Mouse (Mus musculus) olfactory bulb, adult 2 months (tissue): ENCODE data around the gene Gnb4. TPM values are rescaled to one million over a fixed set of nuclear protein-coding genes. Genes with fewer than 3 reads are reported as not detected.

Experiments
- H3K27ac ChIP-seq: fragments of 200-500 bp; 2 replicates; pipeline ENCODE4 v1.5.1; 2012; ENCODE audit warnings: low read depth, low read length; ENCODE audit not compliant: insufficient read depth
- H3K4me1 ChIP-seq: fragments of 200-500 bp; 2 replicates; pipeline ENCODE4 v1.6.1; 2012; ENCODE audit warnings: low read length; ENCODE audit not compliant: control insufficient read depth, insufficient read depth
- H3K4me3 ChIP-seq: fragments of 200-500 bp; 2 replicates; pipeline ENCODE4 v1.5.1; 2012; ENCODE audit warnings: mild to moderate bottlenecking, low read depth, low read length, moderate library complexity; ENCODE audit not compliant: insufficient read depth
- CTCF ChIP-seq: fragments of 200-500 bp; IDR thresholded peaks from 2 replicates; pipeline ENCODE4 v1.5.1; 2012; ENCODE audit warnings: low read depth, mild to moderate bottlenecking, low read length, moderate library complexity; ENCODE audit not compliant: insufficient read depth
- POLR2A ChIP-seq: fragments of 200-500 bp; IDR thresholded peaks from 2 replicates; pipeline ENCODE4 v1.6.1; 2012; ENCODE audit warnings: mild to moderate bottlenecking, low read depth, low read length, moderate library complexity; ENCODE audit not compliant: insufficient read depth
- WGBS: fragments of 180-500 bp; shearing (Covaris S2); methylation state at CpG from one replicate; pipeline ENCODE4 v1.1.7; 2018; 5-methylcytosine and 5-hydroxymethylcytosine counted together
- polyA plus RNA-seq: library from polyadenylated mRNA; stranded (reverse); fragments of >200 nt; gene quantifications from 2 replicates; pipeline ENCODE4 v1.2.4, GENCODE M21; 2012; ENCODE audit warnings: low replicate concordance; ENCODE audit not compliant: missing spikeins, insufficient read depth, insufficient read length

Gnb4 gene
- polyA plus RNA-seq, 1 experiment: not detected

- Histone ChIP-seq H3K4me3 (no peak overlapping the region), H3K4me1 (no peaks in the 10 kb centered on the region), H3K27ac (no peak overlapping the region)
- 71% methylated on average over 2 of the region's 2 CpGs for WGBS
- no peak for TF ChIP-seq POLR2A
- TF ChIP-seq CTCF: no peak
These were observed 43.3 kb downstream of the Gnb4 start for GRCm38 (mm10) chr3:32573086-32573485.

GRCm38 (mm10) chr3:32563401-32563800 lies 53.0 kb downstream of the Gnb4 start:
- Histone ChIP-seq H3K27ac (no peak overlapping the region), H3K4me1 (no peaks in the 10 kb centered on the region), H3K4me3 (no peak overlapping the region)
- 86% methylated on average over 6 of the region's 6 CpGs for WGBS
- TF ChIP-seq POLR2A (no peak), CTCF (no peak)

- no peaks in the 10 kb centered on the region for H3K4me1 ChIP-seq
- TF ChIP-seq POLR2A (no peak), CTCF (no peak)
- no peak overlapping the region for H3K27ac ChIP-seq
- no peak overlapping the region for H3K4me3 ChIP-seq
- WGBS: 90% methylated on average over 1 of the region's 1 CpGs
These were observed 63.3 kb downstream of the Gnb4 start for GRCm38 (mm10) chr3:32553061-32553460.

- Histone ChIP-seq H3K4me3 (no peak overlapping the region), H3K4me1 (no peaks in the 10 kb centered on the region), H3K27ac (0 out of 2 replicates have a peak overlapping the region, but pooled peaks have one; percentile 51)
- TF ChIP-seq CTCF (no peak), POLR2A (no peak)
- WGBS: 84% methylated on average over 5 of the region's 5 CpGs
These were observed 78.3 kb downstream of the Gnb4 start for GRCm38 (mm10) chr3:32538091-32538490.

- peak overlapping the region; percentile 64 for H3K27ac ChIP-seq
- WGBS: 19% methylated on average over 1 of the region's 1 CpGs
- H3K4me1 ChIP-seq: no peaks in the 10 kb centered on the region
- H3K4me3 ChIP-seq: no peak overlapping the region
- TF ChIP-seq CTCF (no peak), POLR2A (no peak)
These were observed 78.8 kb downstream of the Gnb4 start for GRCm38 (mm10) chr3:32537556-32537955.

GRCm38 (mm10) chr3:32535692-32536091 lies 80.7 kb downstream of the Gnb4 start:
- WGBS: 93% methylated on average over 1 of the region's 1 CpGs
- TF ChIP-seq POLR2A (no peak), CTCF (no peak)
- no peaks in the 10 kb centered on the region for H3K4me1 ChIP-seq
- H3K27ac ChIP-seq: no peak overlapping the region
- H3K4me3 ChIP-seq: no peak overlapping the region

Other genes starting within 250 kb of the Gnb4 start
- not detected in 2 replicates for gene Pik3ca, start 218.9 kb downstream of the Gnb4 start, polyA plus RNA-seq
- not detected in 2 replicates for gene Kcnmb3, start 124.4 kb downstream of the Gnb4 start, polyA plus RNA-seq
- not detected in 2 replicates for gene Zfp639, start 106.3 kb downstream of the Gnb4 start, polyA plus RNA-seq
- not detected in 2 replicates for gene Mfn1, start 87.1 kb downstream of the Gnb4 start, polyA plus RNA-seq
- gene Actl6a, start 89.7 kb upstream of the Gnb4 start, polyA plus RNA-seq: not detected in 2 replicates
- not detected in 2 replicates for gene Ndufb5, start 120.4 kb upstream of the Gnb4 start, polyA plus RNA-seq
- not detected in 2 replicates for gene Mrpl47, start 121.0 kb upstream of the Gnb4 start, polyA plus RNA-seq
- gene Usp13, start 201.0 kb upstream of the Gnb4 start, polyA plus RNA-seq: not detected in 2 replicates